In the genomic region with DNA sequence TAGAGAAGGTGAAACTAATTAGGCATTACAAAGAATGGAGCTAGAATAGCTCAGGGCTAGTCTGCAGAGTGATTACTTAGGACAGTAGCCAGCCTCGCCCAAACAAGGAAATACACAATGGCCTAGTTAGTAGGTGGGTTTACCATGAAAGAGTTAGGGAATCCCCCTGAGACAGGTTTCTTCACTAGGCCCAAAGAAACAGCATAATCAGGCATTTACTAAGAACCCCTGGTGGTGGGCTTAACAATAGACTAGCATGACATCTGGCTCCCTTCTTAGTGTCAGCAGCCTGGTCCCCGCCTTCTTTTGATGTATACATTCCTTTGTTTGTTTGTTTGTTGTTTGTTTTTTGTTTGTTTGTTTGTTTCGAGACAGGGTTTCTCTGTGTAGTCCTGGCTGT, we compare ENCODE assay signal across 3 mouse cellular contexts. TPM values are rescaled to one million over a fixed set of nuclear protein-coding genes. Genes with fewer than 3 reads are reported as not detected.
"Had no signal": no experiment of that assay in that cellular context is flagged by ENCODE, and none has a peak within 500 bp of the region (broad histone marks: within the 10 kb centered on the region; RNA-seq: fewer than 3 reads in every experiment).

No protein-coding gene starts in this region.

RNA-seq across cellular contexts. Expression of gene Gm43064, which starts 30.8 kb away (rescaled TPM):
- total RNA-seq: neutrophil, adult 5-6 weeks had no signal
- polyA plus RNA-seq: neural tube, embryonic 15.5 days; small intestine, adult 2 months had no signal
